Mouse (Mus musculus): ENCODE measurements at regions not wholly inside any gene's neighbourhood (a gene's known extent, or its start where the extent isn't known, plus 50 kb on each side); places are given as distances from the start of the nearest gene placed in this dataset.
"Not testable (repeated sequence)": the region's sequence is repeated elsewhere in the genome, so short reads cannot be mapped to it uniquely, and the experiment has no call there.

DNA sequence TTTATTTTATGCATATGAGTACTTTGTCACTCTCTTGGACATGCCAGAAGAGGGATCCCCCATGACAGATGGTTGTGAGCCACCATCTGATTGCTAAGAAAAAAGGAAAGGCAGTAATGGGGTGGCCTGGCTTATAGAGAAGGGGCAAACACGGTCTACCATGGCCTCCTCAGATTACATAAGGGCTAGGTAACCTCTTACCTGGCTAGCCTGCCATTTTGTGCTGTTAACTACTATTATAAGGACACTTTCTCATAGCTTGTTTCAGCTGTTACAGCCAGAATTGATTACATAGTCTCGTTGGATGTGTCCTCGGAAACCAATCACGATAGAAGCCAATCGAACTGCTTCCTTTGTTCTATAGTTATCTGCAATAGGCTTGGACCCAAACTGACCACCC, 60.9 kb upstream of the Gm14496 start:
- no peak for DNase-seq (ENCODE audit: low spot score)

- DNase-seq (ENCODE audit: low spot score), result not testable (repeated sequence)
Measured at GRCm38 (mm10) chr2:181930538-181930937, 60.4 kb upstream of the Gm14496 start.

- DNase-seq (ENCODE audit: low spot score), result peak; percentile 32
Measured at GRCm38 (mm10) chr2:181931077-181931815, 59.7 kb upstream of the Gm14496 start.

DNA sequence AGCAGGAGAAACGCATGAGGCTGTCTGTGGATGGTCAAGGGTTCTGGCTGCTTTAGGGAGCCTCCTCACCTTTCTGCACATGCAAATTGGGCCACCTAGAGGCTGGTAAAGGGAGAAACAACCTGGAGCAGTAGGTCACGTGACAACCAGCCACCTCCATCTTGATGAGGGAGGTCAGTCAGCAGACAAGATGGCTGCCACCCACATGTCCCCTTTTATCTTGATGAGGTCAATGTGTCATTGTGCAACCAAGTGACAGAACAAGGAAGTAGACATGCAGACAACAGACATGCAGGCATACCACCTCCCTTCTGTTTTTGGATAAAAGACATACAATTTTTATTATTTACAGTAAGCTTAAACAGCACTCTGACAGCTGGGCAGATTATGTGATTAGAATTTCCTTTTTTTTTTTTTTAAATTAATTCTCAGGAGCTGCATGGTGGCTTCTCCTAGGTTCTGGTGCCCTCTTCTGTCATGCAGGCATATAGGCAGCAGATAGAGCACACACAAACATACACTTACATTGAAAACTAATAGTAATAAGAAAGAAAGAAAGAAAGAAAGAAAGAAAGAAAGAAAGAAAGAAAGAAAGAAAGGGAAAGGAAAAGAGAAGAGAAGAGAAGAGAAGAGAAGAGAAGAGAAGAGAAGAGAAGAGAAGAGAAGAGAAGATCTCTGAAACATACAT, 58.9 kb upstream of the Gm14496 start:
- no peak for DNase-seq (ENCODE audit: low spot score)

Measured in testis, postnatal 14 days (tissue).